ENCODE assay signal across 16 mouse cellular contexts in genomic region chr1:36133647-36134046, GRCm38 (mm10).
DNase-seq lines count a peak whose midpoint lies in the region; ATAC-seq and TF ChIP-seq lines count a peak whose summit lies in the region.
"Had no signal": no experiment of that assay in that cellular context is flagged by ENCODE, and none has a peak within 500 bp of the region (broad histone marks: within the 10 kb centered on the region; RNA-seq: fewer than 3 reads in every experiment).

No protein-coding gene starts in this region.

- ATAC-seq in liver, embryonic 16.5 days (ENCODE audit: low read depth), result no peak
- ATAC-seq in cerebellum, adult (ENCODE audit: insufficient number of reproducible peaks, low FRiP score, low TSS enrichment), result no peak
- ATAC-seq: CD4-positive, CD25-positive, alpha-beta regulatory T cell, adult 4 months had no signal

- no peak overlapping the region for H3K4me3 ChIP-seq in kidney, adult 2 months (ENCODE audit: insufficient read depth, low read depth, low read length)
- no peak overlapping the region for H3K4me3 ChIP-seq in liver, embryonic 16.5 days (ENCODE audit: low read depth, low read length)
- H3K4me3 ChIP-seq: embryonic facial prominence, embryonic 13.5 days; limb, embryonic 15.5 days had no signal

- H3K36me3 ChIP-seq in kidney, adult 2 months (ENCODE audit: control insufficient read depth, insufficient read depth, low read length), result no peaks in the 10 kb centered on the region
- H3K36me3 ChIP-seq in liver, embryonic 16.5 days (ENCODE audit: control insufficient read depth, insufficient read depth), result no peaks in the 10 kb centered on the region
- H3K36me3 ChIP-seq: embryonic facial prominence, embryonic 13.5 days; limb, embryonic 15.5 days had no signal

- no peak overlapping the region for H3K4me2 ChIP-seq in liver, embryonic 16.5 days (ENCODE audit: low read depth, low read length)
- H3K4me2 ChIP-seq: embryonic facial prominence, embryonic 13.5 days; limb, embryonic 15.5 days had no signal

- H3K27ac ChIP-seq in kidney, adult 2 months (ENCODE audit: insufficient read depth, low read depth, low read length), result no peak overlapping the region
- H3K27ac ChIP-seq in liver, embryonic 16.5 days (ENCODE audit: low read length), result peak overlapping the region; percentile 29
- H3K27ac ChIP-seq: embryonic facial prominence, embryonic 13.5 days; limb, embryonic 15.5 days had no signal

- TF ChIP-seq POLR2A in kidney, adult 2 months (IDR thresholded peaks at IDR 0.05; ENCODE audit: low read depth, low read length), result no peak

- DNase-seq in kidney, adult 2 months, result peak; percentile 23
- DNase-seq in kidney, adult 11 months, result no peak
- DNase-seq in 416B (ENCODE audit: low read depth) (peak; percentile 78), MEL-GATA-1-ER (ENCODE audit: extremely low read depth, low read depth) (peak; percentile 22)
- DNase-seq in thymus, postnatal 14 days, result no peak
- DNase-seq: adrenal gland, postnatal 25 days; gastrocnemius, postnatal 36 days; kidney, postnatal 10 days; lung, postnatal 14 days; midbrain, embryonic 14.5 days; right cerebral cortex, adult 18-20 months had no signal

- no peaks in the 10 kb centered on the region for H3K9me3 ChIP-seq in liver, embryonic 16.5 days (replicated peaks; ENCODE audit: control insufficient read depth, low read length)
- H3K9me3 ChIP-seq: embryonic facial prominence, embryonic 13.5 days; limb, embryonic 15.5 days had no signal

- no peak overlapping the region for H3K9ac ChIP-seq in liver, embryonic 16.5 days (ENCODE audit: low read depth, low read length)
- H3K9ac ChIP-seq: embryonic facial prominence, embryonic 13.5 days; limb, embryonic 15.5 days had no signal

- H3K27me3 ChIP-seq in kidney, adult 2 months (replicated peaks; ENCODE audit: control insufficient read depth, insufficient read depth, low read length), result no peaks in the 10 kb centered on the region
- no peaks in the 10 kb centered on the region for H3K27me3 ChIP-seq in liver, embryonic 16.5 days (ENCODE audit: control insufficient read depth, insufficient read depth, low read depth, low read length)
- H3K27me3 ChIP-seq: embryonic facial prominence, embryonic 13.5 days; limb, embryonic 15.5 days had no signal

- peaks cover 2% of the 10 kb centered on the region; the same call in 1 of the 2 replicates for H3K4me1 ChIP-seq in kidney, adult 2 months (ENCODE audit: control insufficient read depth, insufficient read depth, low read length)
- peaks cover 43% of the 10 kb centered on the region for H3K4me1 ChIP-seq in liver, embryonic 16.5 days (ENCODE audit: control insufficient read depth, low read depth, low read length)
- H3K4me1 ChIP-seq: embryonic facial prominence, embryonic 13.5 days had no signal

- no peak for TF ChIP-seq CTCF in kidney, adult 2 months (conservative IDR thresholded peaks at IDR 0.05; ENCODE audit: insufficient read depth, insufficient read length, low read depth, low read length)

- 60% methylated on average over 3 of the region's 3 CpGs for WGBS in kidney, adult 2 months
- 43% methylated on average over 3 of the region's 3 CpGs for WGBS in liver, embryonic 16.5 days (ENCODE audit: insufficient replicate concordance)

Comparison
In these comparisons a context has a peak if more than half of its experiments do, and no peak if none do; other contexts are left out.
1. DNase-seq: peak in kidney, adult 2 months (single experiment), 416B (single experiment) and MEL-GATA-1-ER (single experiment); none in kidney, adult 11 months (single experiment) and thymus, postnatal 14 days (single experiment).